Mouse (Mus musculus): ENCODE data around the gene Plvap. TPM values are rescaled to one million over a fixed set of nuclear protein-coding genes. Genes with fewer than 3 reads are reported as not detected.

Plvap gene
- polyA plus RNA-seq, 1 experiment from 2014 or later = 33.7 TPM

- ATAC-seq (ENCODE audit: low FRiP score) (no peak), DNase-seq (ENCODE audit: low spot score, missing footprints) (no peak)
- H3K9me3 ChIP-seq (ENCODE audit: control insufficient read depth, low read length) = no peaks in the 10 kb centered on the region
- no peaks in the 10 kb centered on the region for H3K27me3 ChIP-seq (ENCODE audit: control insufficient read depth, insufficient read depth, low read length)
- no peak overlapping the region for H3K4me3 ChIP-seq (ENCODE audit: low read depth, low read length)
- H3K9ac ChIP-seq (ENCODE audit: low read length) = no peak overlapping the region
- H3K36me3 ChIP-seq (ENCODE audit: control insufficient read depth, insufficient read depth, low read length) = peaks cover 3% of the 10 kb centered on the region; the same call in 1 of the 2 replicates
- H3K4me1 ChIP-seq (ENCODE audit: control insufficient read depth, insufficient read depth, low read length) = peaks cover 8% of the 10 kb centered on the region
- no peak overlapping the region for H3K27ac ChIP-seq (ENCODE audit: low read depth, low read length)
- 88% methylated on average over 1 of the region's 1 CpGs for WGBS
- H3K4me2 ChIP-seq = no peak overlapping the region
These were observed 14.4 kb downstream of the Plvap start for GRCm38 (mm10) chr8:71497077-71497645.

GRCm38 (mm10) chr8:71496481-71496880 is 15.1 kb downstream of the Plvap start:
- no peak overlapping the region for H3K27ac ChIP-seq (ENCODE audit: low read depth, low read length)
- no peaks in the 10 kb centered on the region for H3K9me3 ChIP-seq (ENCODE audit: control insufficient read depth, low read length)
- peaks cover 3% of the 10 kb centered on the region; the same call in 1 of the 2 replicates for H3K36me3 ChIP-seq (ENCODE audit: control insufficient read depth, insufficient read depth, low read length)
- no peak for DNase-seq (ENCODE audit: low spot score, missing footprints)
- H3K27me3 ChIP-seq (ENCODE audit: control insufficient read depth, insufficient read depth, low read length) = no peaks in the 10 kb centered on the region
- 58% methylated on average over 11 of the region's 11 CpGs for WGBS
- H3K9ac ChIP-seq (ENCODE audit: low read length) = no peak overlapping the region
- no peak for ATAC-seq (ENCODE audit: low FRiP score)
- H3K4me2 ChIP-seq = no peak overlapping the region
- H3K4me3 ChIP-seq (ENCODE audit: low read depth, low read length) = no peak overlapping the region
- peaks cover 8% of the 10 kb centered on the region for H3K4me1 ChIP-seq (ENCODE audit: control insufficient read depth, insufficient read depth, low read length)

- H3K36me3 ChIP-seq (ENCODE audit: control insufficient read depth, insufficient read depth, low read length) = peaks cover 3% of the 10 kb centered on the region; the same call in 1 of the 2 replicates
- no peaks in the 10 kb centered on the region for H3K27me3 ChIP-seq (ENCODE audit: control insufficient read depth, insufficient read depth, low read length)
- H3K9ac ChIP-seq (ENCODE audit: low read length) = no peak overlapping the region
- no peaks in the 10 kb centered on the region for H3K9me3 ChIP-seq (ENCODE audit: control insufficient read depth, low read length)
- ATAC-seq (ENCODE audit: low FRiP score) (no peak), DNase-seq (ENCODE audit: low spot score, missing footprints) (no peak)
- H3K4me3 ChIP-seq (ENCODE audit: low read depth, low read length) = no peak overlapping the region
- no peak overlapping the region for H3K27ac ChIP-seq (ENCODE audit: low read depth, low read length)
- WGBS = 98% methylated on average over 5 of the region's 5 CpGs
- peaks cover 8% of the 10 kb centered on the region for H3K4me1 ChIP-seq (ENCODE audit: control insufficient read depth, insufficient read depth, low read length)
- H3K4me2 ChIP-seq = no peak overlapping the region
These were observed 15.7 kb downstream of the Plvap start for GRCm38 (mm10) chr8:71495811-71496210.

GRCm38 (mm10) chr8:71495039-71495438 is 16.5 kb downstream of the Plvap start:
- ATAC-seq (ENCODE audit: low FRiP score) (peak; percentile 66), DNase-seq (ENCODE audit: low spot score, missing footprints) (peak; percentile 97)
- WGBS = 32% methylated on average over 16 of the region's 16 CpGs
- H3K4me3 ChIP-seq (ENCODE audit: low read depth, low read length) = no peak overlapping the region
- H3K36me3 ChIP-seq (ENCODE audit: control insufficient read depth, insufficient read depth, low read length) = peaks cover 3% of the 10 kb centered on the region; the same call in 1 of the 2 replicates
- peaks cover 9% of the 10 kb centered on the region for H3K4me1 ChIP-seq (ENCODE audit: control insufficient read depth, insufficient read depth, low read length)
- H3K27ac ChIP-seq (ENCODE audit: low read depth, low read length) = no peak overlapping the region
- H3K9ac ChIP-seq (ENCODE audit: low read length) = no peak overlapping the region
- H3K9me3 ChIP-seq (ENCODE audit: control insufficient read depth, low read length) = no peaks in the 10 kb centered on the region
- H3K27me3 ChIP-seq (ENCODE audit: control insufficient read depth, insufficient read depth, low read length) = no peaks in the 10 kb centered on the region
- H3K4me2 ChIP-seq = no peak overlapping the region

- H3K36me3 ChIP-seq (ENCODE audit: control insufficient read depth, insufficient read depth, low read length) = peaks cover 5% of the 10 kb centered on the region
- no peaks in the 10 kb centered on the region for H3K27me3 ChIP-seq (ENCODE audit: control insufficient read depth, insufficient read depth, low read length)
- peak; percentile 99 for DNase-seq (ENCODE audit: low spot score, missing footprints)
- H3K4me2 ChIP-seq = peak overlapping the region; percentile 100
- peak overlapping the region; percentile 76 for H3K9ac ChIP-seq (ENCODE audit: low read length)
- ATAC-seq (ENCODE audit: low FRiP score) = peak; percentile 81
- WGBS = under 1% methylated on average over 22 of the region's 22 CpGs
- no peak overlapping the region for H3K27ac ChIP-seq (ENCODE audit: low read depth, low read length)
- H3K4me3 ChIP-seq (ENCODE audit: low read depth, low read length) = peak overlapping the region; percentile 83
- H3K9me3 ChIP-seq (ENCODE audit: control insufficient read depth, low read length) = no peaks in the 10 kb centered on the region
- peaks cover 25% of the 10 kb centered on the region for H3K4me1 ChIP-seq (ENCODE audit: control insufficient read depth, insufficient read depth, low read length)
These were observed 23.1 kb downstream of the Plvap start for GRCm38 (mm10) chr8:71488454-71488853.

GRCm38 (mm10) chr8:71487691-71488445 is 23.7 kb downstream of the Plvap start, which contains the start of gene Gtpbp3:
Gene Gtpbp3, plus strand, starts transcription at chr8:71488103.
- Histone ChIP-seq H3K9ac (ENCODE audit: low read length) (peak within 1 kb of the TSS; percentile 76), H3K9me3 (ENCODE audit: control insufficient read depth, low read length) (no peaks in the 10 kb centered on the region), H3K27ac (ENCODE audit: low read depth, low read length) (peak within 1 kb of the TSS; percentile 62), H3K27me3 (ENCODE audit: control insufficient read depth, insufficient read depth, low read length) (no peaks in the 10 kb centered on the region), H3K4me3 (ENCODE audit: low read depth, low read length) (peak within 1 kb of the TSS; percentile 83), H3K4me2 (peak within 1 kb of the TSS; percentile 100), H3K4me1 (ENCODE audit: control insufficient read depth, insufficient read depth, low read length) (peaks cover 25% of the 10 kb centered on the region), H3K36me3 (ENCODE audit: control insufficient read depth, insufficient read depth, low read length) (peaks cover 5% of the 10 kb centered on the region)
- under 1% methylated on average over 33 of the region's 33 CpGs for WGBS
- ATAC-seq (ENCODE audit: low FRiP score) (peak; percentile 55), DNase-seq (ENCODE audit: low spot score, missing footprints) (peak; percentile 96)

- Histone ChIP-seq H3K27ac (ENCODE audit: low read depth, low read length) (no peak overlapping the region; the same call in 1 of the 2 replicates), H3K4me3 (ENCODE audit: low read depth, low read length) (peak overlapping the region; percentile 92), H3K4me1 (ENCODE audit: control insufficient read depth, insufficient read depth, low read length) (peaks cover 25% of the 10 kb centered on the region), H3K4me2 (peak overlapping the region; percentile 75), H3K27me3 (ENCODE audit: control insufficient read depth, insufficient read depth, low read length) (no peaks in the 10 kb centered on the region), H3K9me3 (ENCODE audit: control insufficient read depth, low read length) (no peaks in the 10 kb centered on the region), H3K36me3 (ENCODE audit: control insufficient read depth, insufficient read depth, low read length) (peaks cover 6% of the 10 kb centered on the region), H3K9ac (ENCODE audit: low read length) (peak overlapping the region; percentile 98)
- 19% methylated on average over 7 of the region's 7 CpGs for WGBS
- DNase-seq (ENCODE audit: low spot score, missing footprints) = no peak
- ATAC-seq (ENCODE audit: low FRiP score) = no peak
These were observed 25.4 kb downstream of the Plvap start for GRCm38 (mm10) chr8:71486136-71486529.

- Histone ChIP-seq H3K27ac (ENCODE audit: low read depth, low read length) (peak within 1 kb of the TSS; percentile 78), H3K36me3 (ENCODE audit: control insufficient read depth, insufficient read depth, low read length) (peaks cover 13% of the 10 kb centered on the region), H3K9me3 (ENCODE audit: control insufficient read depth, low read length) (no peaks in the 10 kb centered on the region), H3K4me1 (ENCODE audit: control insufficient read depth, insufficient read depth, low read length) (peaks cover 25% of the 10 kb centered on the region), H3K9ac (ENCODE audit: low read length) (peak within 1 kb of the TSS; percentile 98), H3K4me2 (peak within 1 kb of the TSS; percentile 75), H3K4me3 (ENCODE audit: low read depth, low read length) (peak within 1 kb of the TSS; percentile 92), H3K27me3 (ENCODE audit: control insufficient read depth, insufficient read depth, low read length) (no peaks in the 10 kb centered on the region)
- peak; percentile 98 for DNase-seq (ENCODE audit: low spot score, missing footprints)
- 6% methylated on average over 54 of the region's 58 CpGs for WGBS
- ATAC-seq (ENCODE audit: low FRiP score) = peak; percentile 76
These were observed 26.1 kb downstream of the Plvap start, which contains the start of gene Ano8 for GRCm38 (mm10) chr8:71485142-71486135. Gene Ano8, minus strand, starts transcription at chr8:71485963.

Measured in midbrain, embryonic 11.5 days (tissue).